1 mouse cellular context compared by ENCODE assay signal in the genomic region with DNA sequence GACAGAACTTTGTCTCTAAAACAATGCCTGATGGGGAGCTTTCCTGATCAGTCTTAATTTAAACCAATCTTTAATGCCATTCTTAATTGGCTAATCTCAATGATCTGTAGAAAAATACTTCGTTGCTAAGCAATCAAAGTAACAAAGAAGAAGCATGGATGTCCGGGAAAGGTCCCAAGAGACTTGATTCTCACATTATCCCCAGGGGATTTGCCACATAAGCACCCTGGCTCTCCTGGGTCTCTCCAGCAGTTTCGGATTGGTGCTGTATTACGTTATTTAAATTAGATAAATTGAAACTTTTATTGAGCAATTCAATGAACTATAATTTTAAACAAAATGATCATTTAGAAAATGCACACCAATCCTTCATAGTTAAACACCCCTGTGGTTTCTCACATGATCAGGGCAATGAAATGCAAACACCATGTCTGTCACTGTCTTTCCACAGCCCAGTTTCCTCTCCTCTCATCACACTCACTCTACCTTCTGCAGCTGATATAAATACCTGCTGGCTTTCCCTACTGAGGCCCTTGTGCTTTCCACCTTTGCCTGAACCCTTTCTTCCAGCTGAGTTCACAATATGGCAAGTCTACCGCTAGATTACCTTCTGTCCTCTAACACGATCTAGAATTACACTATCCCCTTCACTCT.
TF ChIP-seq lines count a peak whose summit lies in the region.

No protein-coding gene starts in this region.

TF ChIP-seq in CH12.LX, 34 proteins besides CTCF, POLR2A, EP300 and RAD21 (continued from another document):
- TF ChIP-seq ZKSCAN1 (IDR thresholded peaks at IDR 0.05; ENCODE audit: borderline replicate concordance, low read depth, low read length) (no peak), PAX5 (IDR thresholded peaks at IDR 0.05; ENCODE audit: low read length) (no peak), ELF1 (IDR thresholded peaks at IDR 0.05; ENCODE audit: low read depth, low read length) (no peak), USF2 (conservative IDR thresholded peaks at IDR 0.05; ENCODE audit: low read depth, low read length) (no peak), CHD2 (IDR thresholded peaks at IDR 0.05; ENCODE audit: low read length) (no peak), MAFK (IDR thresholded peaks at IDR 0.05; ENCODE audit: insufficient replicate concordance, low read length) (no peak), RCOR1 (conservative IDR thresholded peaks at IDR 0.05; ENCODE audit: low read depth, low read length) (no peak), BHLHE40 (IDR thresholded peaks at IDR 0.05; ENCODE audit: low read depth, low read length) (no peak), NELFE (IDR thresholded peaks at IDR 0.05; ENCODE audit: low read depth, low read length) (no peak), SIN3A (IDR thresholded peaks at IDR 0.05; ENCODE audit: low read length) (no peak), HCFC1 (IDR thresholded peaks at IDR 0.05; ENCODE audit: low read depth, low read length) (no peak), KAT2A (IDR thresholded peaks at IDR 0.05; ENCODE audit: insufficient replicate concordance, low read length) (no peak), NRF1 (IDR thresholded peaks at IDR 0.05; ENCODE audit: low read depth, low read length) (no peak)
TF ChIP-seq in CH12.LX: peak in this region for 0.
